Mouse (Mus musculus) lung, postnatal 14 days (tissue): ENCODE measurements at regions not wholly inside any gene's neighbourhood (a gene's known extent, or its start where the extent isn't known, plus 50 kb on each side); places are given as distances from the start of the nearest gene placed in this dataset.

ENCODE experiments used
- DNase-seq: peaks from one replicate; pipeline ENCODE4 v3.0.0; 2021

DNA sequence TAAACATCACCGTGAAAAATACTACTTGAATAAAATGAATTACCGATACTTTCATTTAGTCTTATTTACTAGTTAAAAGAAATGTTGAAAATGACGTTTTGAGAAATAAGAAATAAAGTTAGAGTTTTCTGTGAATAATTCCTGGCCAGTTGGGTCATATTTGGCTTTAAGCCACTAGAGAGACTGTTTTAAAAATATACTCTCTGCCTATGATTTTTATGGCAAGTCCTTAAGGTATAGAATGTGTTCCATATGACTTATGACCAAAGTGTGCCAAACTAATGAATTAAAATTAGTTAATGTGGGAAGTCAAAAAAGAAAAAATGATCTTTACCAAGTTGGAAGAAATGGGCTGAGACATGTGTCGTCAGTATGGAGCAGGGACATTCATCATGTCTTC is 354.2 kb upstream of the Col3a1 start:
- no peak for DNase-seq

DNA sequence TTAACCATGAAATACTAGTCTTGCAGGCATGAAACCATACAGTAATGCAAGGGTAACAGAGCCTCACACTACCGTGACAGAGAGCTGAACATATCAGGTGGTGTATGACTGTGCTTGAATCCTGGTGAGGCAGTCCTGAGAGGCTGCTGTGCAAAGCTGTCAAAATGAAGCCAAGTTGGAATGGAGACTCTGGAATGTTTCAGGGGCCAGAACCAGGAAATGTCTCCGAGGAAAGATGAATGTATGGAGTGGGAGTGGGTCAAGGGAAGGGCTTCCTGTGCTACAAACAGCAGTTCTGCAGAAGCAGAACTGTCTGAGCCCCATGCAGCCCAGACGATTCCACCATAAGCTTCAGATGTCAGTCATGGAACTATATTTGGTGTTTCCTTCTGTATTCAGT is 324.2 kb upstream of the Col3a1 start:
- DNase-seq = no peak

GRCm38 (mm10) chr1:45020516-45020915 is 290.8 kb upstream of the Col3a1 start:
- no peak for DNase-seq

DNA sequence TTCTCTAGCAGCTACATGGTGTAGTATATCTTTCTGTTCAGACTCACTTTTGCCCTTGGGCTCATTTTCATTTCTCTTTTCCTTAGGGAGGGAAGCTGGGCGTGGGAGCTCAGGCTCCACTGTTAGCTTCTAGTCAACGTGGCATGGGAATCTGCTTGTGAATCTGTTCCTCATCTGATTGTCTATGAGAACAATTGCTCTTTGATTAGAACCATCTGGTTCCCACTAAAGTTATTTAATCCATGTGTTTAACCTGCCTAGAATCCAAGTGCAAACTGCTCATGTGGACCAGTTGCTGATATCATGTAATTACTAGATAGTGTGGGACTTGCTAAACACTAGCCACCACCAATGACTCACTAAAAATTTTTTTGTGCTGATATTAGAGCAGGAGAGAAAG is 290.1 kb upstream of the Col3a1 start:
- no peak for DNase-seq

GRCm38 (mm10) chr1:45022146-45022841 is 289.0 kb upstream of the Col3a1 start:
- peak; percentile 74 for DNase-seq

- no peak for DNase-seq
Observed at GRCm38 (mm10) chr1:45023336-45023735, 288.0 kb upstream of the Col3a1 start.

GRCm38 (mm10) chr1:45031436-45032027 is 279.8 kb upstream of the Col3a1 start:
- DNase-seq = no peak

DNA sequence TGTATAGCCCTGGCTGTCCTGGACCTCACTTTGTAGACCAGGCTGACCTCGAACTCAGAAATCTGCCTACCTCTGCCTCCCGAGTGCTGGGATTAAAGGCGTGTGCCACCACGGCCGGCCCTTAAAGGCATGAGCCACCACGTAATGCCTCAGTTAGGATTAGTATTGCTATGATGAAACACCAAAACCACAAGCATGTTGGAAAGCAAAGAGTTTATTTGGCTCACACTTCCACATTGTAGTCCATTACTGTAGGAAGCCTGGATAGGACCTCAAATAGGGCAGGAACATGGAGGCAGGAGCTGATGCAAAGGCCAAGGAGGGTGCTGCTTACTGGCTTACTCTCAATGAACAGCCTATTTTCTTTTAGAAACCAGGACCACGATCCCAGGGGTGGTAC is 278.0 kb upstream of the Col3a1 start:
- no peak for DNase-seq

DNA sequence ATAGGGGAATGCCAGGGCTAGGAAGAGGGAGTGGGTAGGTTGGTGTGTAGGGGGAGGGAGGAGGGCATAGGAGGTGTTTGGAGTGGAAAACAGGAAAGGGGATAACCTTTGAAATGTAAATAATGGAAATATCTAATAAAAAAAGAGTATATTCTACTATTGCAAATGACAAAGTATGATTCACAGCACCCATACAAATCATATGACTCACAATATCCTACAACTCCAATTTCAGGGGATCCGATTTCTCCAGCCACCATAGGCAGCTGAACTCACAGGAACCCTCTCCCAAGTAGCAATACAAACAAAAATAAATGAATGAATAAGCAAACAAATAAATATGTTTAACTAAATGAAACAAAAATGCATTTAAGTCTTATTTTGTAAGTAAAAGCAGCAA is 270.0 kb upstream of the Col3a1 start:
- DNase-seq = no peak

DNA sequence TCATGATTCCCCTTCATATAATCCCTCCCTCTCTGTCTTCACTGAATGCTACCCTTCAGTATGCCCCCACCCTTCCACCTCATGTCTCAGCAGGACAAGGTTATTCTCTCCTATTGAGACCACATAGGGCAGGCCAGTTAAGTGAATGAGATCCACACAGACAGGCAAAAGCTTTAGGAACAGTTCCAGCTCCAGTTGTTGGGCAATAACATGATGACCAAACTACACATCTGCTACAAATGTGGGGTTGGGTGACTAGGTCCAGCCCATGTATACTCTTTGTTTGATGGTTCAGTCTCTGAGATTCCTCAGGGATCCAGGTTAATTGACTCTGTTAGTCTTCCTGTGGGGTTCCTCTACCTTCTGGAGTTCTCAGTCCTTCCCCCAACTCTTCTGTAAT is 269.5 kb upstream of the Col3a1 start:
- DNase-seq = peak; percentile 7

GRCm38 (mm10) chr1:45043245-45043926 is 268.0 kb upstream of the Col3a1 start:
- DNase-seq = no peak

DNA sequence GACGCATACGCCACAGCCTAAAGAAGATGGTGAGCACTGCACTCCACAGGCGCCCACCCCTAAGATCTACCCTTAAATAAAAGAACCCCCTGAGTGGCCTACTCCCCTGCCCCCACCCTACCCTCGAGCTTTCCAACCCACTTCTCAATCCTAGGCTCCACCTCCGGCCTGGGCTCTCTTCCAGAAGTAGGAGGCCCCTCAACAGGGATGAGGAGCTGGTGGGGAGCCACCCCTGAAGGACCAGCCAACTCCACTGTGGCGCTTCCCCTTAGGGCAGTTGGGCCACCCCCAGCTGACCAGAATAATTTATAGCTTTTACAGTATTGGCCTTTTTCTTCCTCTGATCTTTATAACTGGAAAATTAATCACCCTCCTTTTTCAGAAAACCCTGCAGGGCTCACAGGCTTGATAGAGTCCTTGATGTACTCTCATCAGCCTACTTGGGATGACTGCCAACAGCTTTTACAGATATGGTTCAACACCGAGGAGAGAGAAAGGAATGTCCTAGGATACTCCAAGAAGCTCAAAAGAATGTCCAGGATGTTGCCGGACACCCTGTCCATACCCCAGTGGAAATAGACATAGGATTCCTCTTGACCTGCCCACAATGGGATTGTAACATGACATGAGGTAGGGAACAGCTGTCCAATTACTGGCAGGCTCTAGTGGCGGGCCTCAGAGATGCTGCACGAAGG is 220.3 kb upstream of the Col3a1 start:
- no peak for DNase-seq

DNA sequence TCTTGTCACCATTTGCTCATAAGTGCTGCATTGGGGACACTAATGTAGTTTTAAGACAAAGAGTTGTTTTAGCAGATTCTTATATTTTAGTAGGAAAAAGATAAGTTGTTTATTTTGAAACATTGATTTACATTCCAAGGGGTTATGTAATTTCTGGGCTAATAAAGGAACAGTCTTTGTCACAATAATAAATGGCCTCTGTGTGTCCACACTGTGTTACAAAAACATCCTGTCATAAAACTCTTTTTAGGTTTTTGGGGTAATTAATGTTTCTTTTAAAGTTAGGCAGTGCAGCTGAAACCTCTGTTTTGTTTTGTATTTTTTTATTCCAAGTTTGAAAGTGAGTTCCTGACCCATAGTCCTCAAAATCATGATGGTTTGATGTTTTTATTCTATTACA is 210.4 kb upstream of the Col3a1 start:
- DNase-seq = no peak

DNA sequence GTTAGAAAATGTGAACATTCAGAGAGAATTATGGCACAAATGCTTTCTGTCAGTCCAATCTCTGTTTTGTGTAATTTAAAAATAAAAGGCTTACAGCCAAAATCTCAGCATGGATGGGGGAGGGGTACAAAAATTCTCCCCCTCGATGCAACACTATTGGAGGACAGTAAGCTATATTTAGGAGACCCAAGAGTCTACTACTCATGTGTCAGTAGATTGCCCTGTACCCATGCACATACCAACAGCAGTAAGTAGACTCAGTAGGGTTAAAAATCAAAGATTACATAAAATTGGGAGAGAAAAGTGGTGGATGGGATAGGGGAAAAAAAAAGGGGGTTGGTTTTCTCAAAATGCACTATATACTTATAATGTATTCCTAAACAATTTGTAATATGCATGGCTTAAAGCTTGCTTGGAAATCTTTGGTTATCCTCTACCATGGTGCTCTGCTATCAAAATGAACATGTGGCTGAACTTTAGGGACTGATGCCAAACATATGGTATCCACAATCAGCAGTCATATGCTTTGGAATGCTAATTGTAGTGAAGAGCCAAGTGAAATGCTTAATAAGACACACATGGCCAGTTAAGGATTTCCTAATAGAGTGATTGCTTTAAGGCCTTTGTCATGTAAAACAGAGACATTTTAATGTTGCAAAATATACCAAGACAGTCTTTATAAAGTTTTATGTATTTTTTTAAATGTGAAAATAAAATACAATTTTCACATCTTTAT is 194.8 kb upstream of the Col3a1 start:
- DNase-seq = no peak

DNA sequence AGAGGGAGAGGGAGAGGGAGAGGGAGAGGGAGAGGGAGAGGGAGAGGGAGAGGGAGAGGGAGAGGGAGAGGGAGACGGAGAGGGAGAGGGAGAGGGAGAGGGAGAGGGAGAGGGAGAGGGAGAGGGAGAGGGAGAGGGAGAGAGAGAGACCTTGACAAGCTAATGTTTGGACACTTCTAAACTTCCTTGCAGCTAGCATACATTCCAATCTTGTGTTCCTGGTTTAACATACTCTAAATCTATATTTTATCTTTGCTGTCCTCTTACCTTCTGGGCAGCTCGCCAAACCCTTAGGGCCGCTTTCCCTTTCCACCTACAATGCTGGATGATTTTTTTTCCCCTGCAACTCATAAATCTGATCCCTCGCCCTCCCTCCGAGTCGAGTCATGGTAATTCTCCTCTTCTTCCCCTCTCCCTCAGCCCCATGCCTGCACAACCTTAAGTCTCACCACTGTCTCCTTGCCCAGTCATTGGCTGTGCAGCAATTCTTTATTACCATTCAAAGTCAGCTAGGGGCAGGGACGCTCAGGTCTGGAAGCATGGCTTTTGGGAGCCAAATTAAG is 176.1 kb upstream of the Col3a1 start:
- no peak for DNase-seq

GRCm38 (mm10) chr1:45147019-45147418 is 164.3 kb upstream of the Col3a1 start:
- no peak for DNase-seq

- no peak for DNase-seq
Observed at GRCm38 (mm10) chr1:45181632-45182031, 129.7 kb upstream of the Col3a1 start.

DNA sequence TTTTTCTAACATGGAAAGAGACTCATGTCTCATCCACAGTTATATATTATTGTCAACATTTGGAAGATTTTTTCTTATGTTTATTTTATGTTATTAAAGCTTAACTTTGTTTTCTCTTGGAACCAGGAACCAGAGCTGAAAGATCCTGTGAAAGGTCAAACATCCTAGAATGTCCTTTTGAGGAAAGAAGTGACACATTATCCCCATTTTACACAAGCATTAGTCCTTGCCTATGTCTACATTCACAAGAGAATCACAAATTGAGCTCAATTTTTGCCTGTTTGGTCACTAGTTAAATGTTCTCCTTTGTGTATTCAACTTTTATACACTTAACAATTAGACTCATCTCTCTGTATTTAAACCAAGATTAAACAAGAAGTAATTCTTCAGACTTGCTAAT is 126.0 kb upstream of the Col3a1 start:
- DNase-seq = no peak

GRCm38 (mm10) chr1:45207926-45208325 is 103.4 kb upstream of the Col3a1 start:
- DNase-seq = no peak

GRCm38 (mm10) chr1:45216272-45216671 is 95.1 kb upstream of the Col3a1 start:
- DNase-seq = no peak
